Mouse (Mus musculus) skeletal muscle tissue, adult 2 months (tissue): Measurements from ENCODE around the gene Tmem95.
A peak's percentile ranks its signal among the peaks of the same experiment; 100 is the strongest.

Experiments
- DNase-seq: peaks from one replicate; pipeline ENCODE4 v3.0.0-alpha.2; 2012; ENCODE audit warnings: low read depth, low spot score

Tmem95 gene

GRCm38 (mm10) chr11:69848021-69848420 is 29.8 kb downstream of the Tmem95 start:
- no peak for DNase-seq

GRCm38 (mm10) chr11:69846738-69847688 is 30.8 kb downstream of the Tmem95 start:
- no peak for DNase-seq

GRCm38 (mm10) chr11:69846198-69846680 is 31.6 kb downstream of the Tmem95 start, which contains the start of gene Plscr3:
Gene Plscr3, plus strand, starts transcription at chr11:69846376.
- DNase-seq, result peak; percentile 79

- no peak for DNase-seq
These were observed 39.1 kb downstream of the Tmem95 start for GRCm38 (mm10) chr11:69838714-69839104.

DNA sequence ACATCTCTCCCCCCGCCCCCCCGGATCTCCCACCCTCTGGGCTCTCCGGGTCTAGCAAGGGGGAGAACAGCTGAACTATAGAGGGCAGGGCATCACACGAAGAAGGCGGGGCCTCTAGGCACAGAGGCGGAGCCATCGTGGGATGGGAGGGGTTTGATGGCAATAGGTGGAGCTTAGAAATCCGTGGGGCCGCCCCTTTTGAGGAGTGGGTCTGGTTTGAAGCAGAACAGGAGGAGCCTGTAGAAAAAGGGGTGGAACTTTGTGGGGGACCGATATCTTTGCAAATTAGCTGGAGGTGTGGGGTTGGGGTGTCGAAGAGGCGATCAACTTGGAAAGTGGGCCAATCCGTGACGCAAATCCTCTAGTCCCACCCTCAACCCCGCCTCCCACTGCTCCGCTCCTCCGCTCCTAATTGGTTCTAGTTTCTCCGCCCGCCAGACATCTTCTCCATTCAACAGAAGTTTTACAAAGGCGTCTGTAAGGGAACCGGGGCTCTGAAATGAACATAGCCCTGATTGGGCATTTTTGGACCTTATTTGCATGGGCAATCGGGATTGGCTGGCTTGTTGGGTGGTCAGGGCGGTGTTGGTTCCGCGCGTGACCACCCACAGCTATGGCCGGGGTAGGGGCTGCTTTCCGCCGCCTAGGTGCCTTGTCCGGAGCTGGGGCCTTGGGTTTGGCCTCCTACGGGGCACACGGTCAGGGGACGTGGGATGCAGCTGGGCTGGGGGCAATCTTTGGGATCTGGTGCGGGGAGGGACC is 39.7 kb downstream of the Tmem95 start, which contains the start of gene Tmem256:
Gene Tmem256 (plus strand): TSS at position 563 of the 762 bp plus-strand sequence.
- DNase-seq, result peak; percentile 97

GRCm38 (mm10) chr11:69837604-69837951 is 40.2 kb downstream of the Tmem95 start, which contains the start of gene Nlgn2:
Gene Nlgn2, minus strand, starts transcription at chr11:69837784.
- DNase-seq, result no peak

- no peak for DNase-seq
These were observed 40.9 kb downstream of the Tmem95 start for GRCm38 (mm10) chr11:69836703-69837576.

DNA sequence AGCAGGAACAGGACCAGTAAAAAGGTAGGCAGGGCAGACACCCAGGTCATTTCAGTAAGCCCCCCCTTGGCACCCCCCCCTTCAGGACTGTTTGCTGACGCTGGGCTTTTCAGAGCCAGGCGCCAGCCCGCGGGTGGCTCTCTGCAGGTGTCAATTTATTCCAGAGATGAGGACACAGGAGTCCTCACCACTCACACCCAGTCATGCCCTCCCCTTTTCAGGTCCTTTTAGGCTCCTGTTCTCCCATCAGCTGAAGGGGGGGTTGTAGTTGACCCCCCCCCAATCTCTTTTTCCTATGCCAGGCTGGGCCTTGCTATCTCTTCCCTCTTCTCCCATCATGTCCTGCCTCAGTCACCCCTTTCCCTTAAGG is 41.9 kb downstream of the Tmem95 start:
- DNase-seq, result no peak

- DNase-seq, result no peak
These were observed 42.4 kb downstream of the Tmem95 start for GRCm38 (mm10) chr11:69835326-69835965.

- DNase-seq, result no peak
These were observed 43.7 kb downstream of the Tmem95 start for GRCm38 (mm10) chr11:69834001-69834549.

- DNase-seq, result no peak
These were observed 44.3 kb downstream of the Tmem95 start for GRCm38 (mm10) chr11:69833554-69833953.

DNA sequence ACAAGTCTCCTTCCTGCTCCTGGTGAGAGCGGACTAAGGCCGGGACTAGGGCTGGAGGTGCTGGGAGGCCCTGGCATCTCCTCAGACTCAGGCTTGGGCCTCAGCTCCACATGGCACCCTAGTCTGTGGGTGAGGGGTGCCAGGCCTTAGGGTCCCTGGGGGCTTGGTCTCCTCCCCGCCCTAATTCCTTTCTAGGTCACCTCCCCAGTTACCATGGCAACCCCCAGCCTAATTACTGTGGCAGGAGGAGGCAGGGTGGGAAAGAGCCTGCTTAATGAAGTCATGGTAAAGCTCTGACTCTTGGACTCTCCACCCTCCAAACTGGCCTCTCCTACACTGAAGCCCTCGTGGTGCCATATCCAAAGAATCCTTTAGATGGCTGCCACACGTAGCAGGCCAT is 49.0 kb downstream of the Tmem95 start:
- no peak for DNase-seq
